9 mouse cellular contexts compared by ENCODE assay signal in the genomic region with DNA sequence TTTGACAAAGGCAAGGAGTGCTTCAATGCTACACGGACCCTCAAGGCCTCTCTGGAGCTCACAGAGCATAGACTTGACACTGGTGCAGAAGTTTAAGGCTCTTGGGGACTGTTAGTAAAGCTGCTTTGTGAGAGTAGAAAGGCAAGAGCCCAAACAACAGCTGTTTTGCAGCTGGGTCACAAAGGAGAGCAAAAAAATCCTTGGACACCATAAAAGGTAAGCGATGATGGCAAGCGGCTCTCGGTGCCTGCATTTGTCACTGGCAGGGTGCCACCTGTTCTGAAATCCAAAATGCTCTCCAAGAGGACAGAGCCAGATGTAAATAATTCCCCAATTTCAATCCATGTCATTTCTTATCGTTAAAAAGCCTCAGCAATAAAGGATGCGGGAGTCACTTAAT.
A peak's percentile ranks its signal among the peaks of the same experiment; 100 is the strongest.
DNase-seq lines count a peak whose midpoint lies in the region; ATAC-seq and TF ChIP-seq lines count a peak whose summit lies in the region.
"Had no signal": no experiment of that assay in that cellular context is flagged by ENCODE, and none has a peak within 500 bp of the region (broad histone marks: within the 10 kb centered on the region; RNA-seq: fewer than 3 reads in every experiment).

No protein-coding gene starts in this region.

- H3K27ac ChIP-seq in embryonic facial prominence, embryonic 12.5 days = peak overlapping the region; percentile 32; the same call in 1 of the 2 replicates
- no peak overlapping the region for H3K27ac ChIP-seq in embryonic facial prominence, embryonic 10.5 days (replicated peaks)
- H3K27ac ChIP-seq in cerebellum, adult 2 months (ENCODE audit: insufficient read depth, low read length) = no peak overlapping the region
- H3K27ac ChIP-seq: neural tube, embryonic 12.5 days had no signal

- H3K9me3 ChIP-seq in embryonic facial prominence, embryonic 12.5 days = no peaks in the 10 kb centered on the region
- no peaks in the 10 kb centered on the region for H3K9me3 ChIP-seq in embryonic facial prominence, embryonic 10.5 days
- H3K9me3 ChIP-seq: neural tube, embryonic 12.5 days had no signal

- no peaks in the 10 kb centered on the region for H3K27me3 ChIP-seq in embryonic facial prominence, embryonic 12.5 days
- H3K27me3 ChIP-seq in embryonic facial prominence, embryonic 10.5 days (replicated peaks; ENCODE audit: low read depth, poor library complexity, severe bottlenecking) = no peaks in the 10 kb centered on the region
- H3K27me3 ChIP-seq in cerebellum, adult 2 months (ENCODE audit: control insufficient read depth, insufficient read depth, low read length) = no peaks in the 10 kb centered on the region
- H3K27me3 ChIP-seq: neural tube, embryonic 12.5 days had no signal

- H3K4me1 ChIP-seq in embryonic facial prominence, embryonic 12.5 days = no peaks in the 10 kb centered on the region
- no peaks in the 10 kb centered on the region for H3K4me1 ChIP-seq in embryonic facial prominence, embryonic 10.5 days
- H3K4me1 ChIP-seq in cerebellum, adult 2 months (ENCODE audit: control insufficient read depth, insufficient read depth, low read length) = no peaks in the 10 kb centered on the region; the same call in 1 of the 2 replicates
- H3K4me1 ChIP-seq: neural tube, embryonic 12.5 days had no signal

- no peak for TF ChIP-seq CTCF in cerebellum, adult 2 months (IDR thresholded peaks at IDR 0.05; ENCODE audit: borderline replicate concordance, insufficient read depth, low read depth, low read length)

- intact Hi-C loops in heart, postnatal 25 days (cut with DNase I) = no loop called here

- H3K36me3 ChIP-seq in embryonic facial prominence, embryonic 12.5 days = no peaks in the 10 kb centered on the region
- no peaks in the 10 kb centered on the region for H3K36me3 ChIP-seq in embryonic facial prominence, embryonic 10.5 days (replicated peaks)
- H3K36me3 ChIP-seq: neural tube, embryonic 12.5 days had no signal

- H3K9ac ChIP-seq in embryonic facial prominence, embryonic 12.5 days = no peak overlapping the region
- H3K9ac ChIP-seq: neural tube, embryonic 12.5 days had no signal

- 60% methylated on average over 6 of the region's 6 CpGs for WGBS in embryonic facial prominence, embryonic 12.5 days
- WGBS in embryonic facial prominence, embryonic 10.5 days = 82% methylated on average over 6 of the region's 6 CpGs
- WGBS in cerebellum, adult 2 months = 38% methylated on average over 6 of the region's 6 CpGs

- no peak; the same call in 1 of the 2 replicates for ATAC-seq in embryonic facial prominence, embryonic 12.5 days (ENCODE audit: insufficient number of reproducible peaks, insufficient read depth, low FRiP score, low TSS enrichment)

- H3K4me3 ChIP-seq in embryonic facial prominence, embryonic 12.5 days = no peak overlapping the region
- H3K4me3 ChIP-seq in embryonic facial prominence, embryonic 10.5 days = no peak overlapping the region
- no peak overlapping the region for H3K4me3 ChIP-seq in cerebellum, adult 2 months (replicated peaks; ENCODE audit: insufficient read depth, low read depth, low read length)
- H3K4me3 ChIP-seq: neural tube, embryonic 12.5 days had no signal

- no peak for DNase-seq in embryonic facial prominence, embryonic 10.5 days (ENCODE audit: low spot score)
- DNase-seq in cerebellum, adult 2 months = peak; percentile 38 to 46
- peak; percentile 11 for DNase-seq in heart, postnatal 25 days (ENCODE audit: low spot score)
- peak; percentile 32 for DNase-seq in lung, postnatal 36 days
- DNase-seq in thymus, postnatal 14 days = no peak
- no peak for DNase-seq in frontal cortex, postnatal 14 days (ENCODE audit: low spot score in 2 of 2)
- no peak for DNase-seq in layer of hippocampus, adult 9-11 months

- no peak overlapping the region for H3K4me2 ChIP-seq in embryonic facial prominence, embryonic 12.5 days (replicated peaks)
- H3K4me2 ChIP-seq: neural tube, embryonic 12.5 days had no signal

- no peak for TF ChIP-seq POLR2A in cerebellum, adult 2 months (IDR thresholded peaks at IDR 0.05; ENCODE audit: borderline replicate concordance, insufficient read depth, low read length)

Comparison
In these comparisons a context has a peak if more than half of its experiments do, and no peak if none do; other contexts are left out.
1. DNase-seq: peak in cerebellum, adult 2 months (2 of 2), heart, postnatal 25 days (single experiment) and lung, postnatal 36 days (single experiment); none in embryonic facial prominence, embryonic 10.5 days (single experiment), thymus, postnatal 14 days (single experiment), frontal cortex, postnatal 14 days (0 of 2) and layer of hippocampus, adult 9-11 months (single experiment).